Mouse (Mus musculus) brain, embryonic 14.5 days (tissue): ENCODE measurements at regions not wholly inside any gene's neighbourhood (a gene's known extent, or its start where the extent isn't known, plus 50 kb on each side); places are given as distances from the start of the nearest gene placed in this dataset.

Experiments used
- CTCF ChIP-seq: fragments of 200-500 bp; IDR thresholded peaks from 2 replicates; pipeline ENCODE4 v1.5.1; 2012; ENCODE audit warnings: inconsistent platforms, mild to moderate bottlenecking, moderate library complexity, borderline replicate concordance; ENCODE audit not compliant: insufficient read depth, insufficient read length; ENCODE audit errors: extremely low read depth
- POLR2A ChIP-seq: fragments of 200-500 bp; IDR thresholded peaks from 2 replicates; pipeline ENCODE4 v1.6.1; 2012; ENCODE audit warnings: mild to moderate bottlenecking, inconsistent platforms, borderline replicate concordance; ENCODE audit not compliant: poor library complexity, insufficient read depth, insufficient read length, severe bottlenecking; ENCODE audit errors: extremely low read depth

DNA sequence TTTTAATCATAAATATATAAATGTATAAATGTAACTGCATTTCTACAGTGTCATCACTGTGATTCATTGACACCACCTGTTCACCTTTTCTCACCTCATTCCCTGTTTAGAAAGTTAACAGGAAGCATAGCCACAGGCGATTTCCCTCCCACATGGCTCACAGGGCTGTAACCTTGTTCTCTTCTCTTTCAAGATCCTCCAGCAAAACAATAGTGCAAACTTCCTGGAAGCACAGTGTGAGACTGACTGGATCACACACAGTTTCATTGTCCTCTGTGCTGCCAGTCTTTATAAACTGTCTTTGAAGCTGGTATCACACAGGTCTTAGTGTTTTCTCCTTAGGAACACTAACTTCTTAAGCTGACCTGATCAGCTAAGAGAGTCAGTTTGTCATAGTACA is 760.5 kb upstream of the Ddx18 start:
- TF ChIP-seq CTCF (no peak), POLR2A (no peak)
